In the genomic region with DNA sequence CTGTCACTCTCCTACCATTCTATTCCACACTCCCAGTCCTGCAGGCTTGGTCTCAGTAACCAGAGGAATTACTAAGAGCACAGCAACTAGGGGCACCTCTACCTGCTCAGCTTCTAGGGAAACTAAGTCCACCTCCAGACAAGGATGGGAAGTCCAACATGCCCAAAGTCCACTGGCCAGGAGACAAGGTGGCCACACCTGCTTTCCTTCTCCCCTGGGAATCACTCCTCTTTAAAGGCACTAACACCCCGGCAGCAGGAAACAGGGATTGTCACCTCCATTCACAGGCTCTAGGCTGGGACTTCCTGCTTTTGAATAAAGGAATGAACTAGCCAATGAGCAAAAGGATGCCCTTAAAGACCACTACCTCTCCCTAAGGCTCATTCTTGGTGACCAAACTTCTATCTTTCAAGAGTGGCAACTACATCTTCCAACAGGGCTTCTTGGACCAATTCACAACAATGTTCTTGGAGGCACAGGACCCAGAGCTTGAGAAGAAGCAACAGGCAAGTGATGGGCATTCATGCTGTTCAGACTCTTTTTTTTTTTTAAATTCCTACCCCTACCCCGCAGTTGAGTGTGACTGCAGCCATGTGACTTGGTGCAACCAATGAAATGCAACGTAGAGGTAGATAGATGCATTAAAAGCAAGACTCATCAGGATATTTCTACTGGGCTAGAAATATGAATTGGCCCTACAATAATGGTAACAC, we compare ENCODE assay signal across 9 mouse cellular contexts. TPM values are rescaled to one million over a fixed set of nuclear protein-coding genes. Genes with fewer than 3 reads are reported as not detected.
DNase-seq lines count a peak whose midpoint lies in the region; ATAC-seq and TF ChIP-seq lines count a peak whose summit lies in the region.
"Had no signal": no experiment of that assay in that cellular context is flagged by ENCODE, and none has a peak within 500 bp of the region (broad histone marks: within the 10 kb centered on the region; RNA-seq: fewer than 3 reads in every experiment).

No protein-coding gene starts in this region.

- no peak for ATAC-seq in heart, embryonic 15.5 days (replicated peaks; ENCODE audit: insufficient number of reproducible peaks, insufficient read depth, low FRiP score, low read depth)
- no peak for ATAC-seq in lung, postnatal 0 days
- ATAC-seq in liver, embryonic 16.5 days (ENCODE audit: low read depth): no peak

- H3K4me1 ChIP-seq in heart, embryonic 15.5 days (replicated peaks): peaks cover 59% of the 10 kb centered on the region
- peaks cover 63% of the 10 kb centered on the region for H3K4me1 ChIP-seq in heart, embryonic 10.5 days
- H3K4me1 ChIP-seq in lung, postnatal 0 days (ENCODE audit: insufficient read depth, low read depth, low read length): peaks cover 57% of the 10 kb centered on the region
- H3K4me1 ChIP-seq in bone marrow, adult 2 months (ENCODE audit: control insufficient read depth, insufficient read depth, low read length): peaks cover 20% of the 10 kb centered on the region
- H3K4me1 ChIP-seq in liver, embryonic 16.5 days (ENCODE audit: control insufficient read depth, low read depth, low read length): peaks cover 72% of the 10 kb centered on the region

- no peak overlapping the region for H3K27ac ChIP-seq in heart, embryonic 15.5 days
- H3K27ac ChIP-seq in heart, embryonic 10.5 days: no peak overlapping the region
- peak overlapping the region; percentile 28; the same call in 1 of the 2 replicates for H3K27ac ChIP-seq in lung, postnatal 0 days (ENCODE audit: low read length)
- peak overlapping the region; percentile 50; the same call in 1 of the 2 replicates for H3K27ac ChIP-seq in bone marrow, adult 2 months (ENCODE audit: control insufficient read depth, insufficient read depth, low read depth, low read length, poor library complexity)
- H3K27ac ChIP-seq in liver, embryonic 16.5 days (ENCODE audit: low read length): peak overlapping the region; percentile 4

- no peak overlapping the region for H3K9ac ChIP-seq in heart, embryonic 15.5 days
- H3K9ac ChIP-seq in lung, postnatal 0 days (replicated peaks; ENCODE audit: low read depth): no peak overlapping the region
- no peak overlapping the region for H3K9ac ChIP-seq in liver, embryonic 16.5 days (ENCODE audit: low read depth, low read length)

- peak overlapping the region; percentile 1; the same call in 1 of the 2 replicates for H3K4me3 ChIP-seq in heart, embryonic 15.5 days
- no peak overlapping the region for H3K4me3 ChIP-seq in heart, embryonic 10.5 days
- H3K4me3 ChIP-seq in lung, postnatal 0 days (ENCODE audit: low read depth, low read length): no peak overlapping the region
- peak overlapping the region; percentile 18 for H3K4me3 ChIP-seq in bone marrow, adult 2 months (replicated peaks; ENCODE audit: control insufficient read depth, low read depth, low read length)
- no peak overlapping the region for H3K4me3 ChIP-seq in liver, embryonic 16.5 days (ENCODE audit: low read depth, low read length)

- WGBS in heart, embryonic 15.5 days: 55% methylated on average over 3 of the region's 3 CpGs
- WGBS in heart, embryonic 10.5 days: 57% methylated on average over 3 of the region's 3 CpGs
- 49% methylated on average over 3 of the region's 3 CpGs for WGBS in lung, postnatal 0 days
- 19% methylated on average over 3 of the region's 3 CpGs for WGBS in bone marrow, adult 2 months
- 29% methylated on average over 3 of the region's 3 CpGs for WGBS in liver, embryonic 16.5 days (ENCODE audit: insufficient replicate concordance)

- peak overlapping the region; percentile 94 for H3K4me2 ChIP-seq in heart, embryonic 15.5 days
- peak overlapping the region; percentile 17; the same call in 1 of the 2 replicates for H3K4me2 ChIP-seq in lung, postnatal 0 days (replicated peaks; ENCODE audit: low read depth, low read length)
- peak overlapping the region; percentile 61; the same call in 1 of the 2 replicates for H3K4me2 ChIP-seq in liver, embryonic 16.5 days (ENCODE audit: low read depth, low read length)

- no peak for TF ChIP-seq POLR2A in bone marrow, adult 2 months (IDR thresholded peaks at IDR 0.05; ENCODE audit: borderline replicate concordance, control insufficient read depth, low read depth, low read length)

- no peak for DNase-seq in heart, embryonic 10.5 days (ENCODE audit: low spot score)
- DNase-seq in lung, postnatal 0 days (ENCODE audit: low spot score): no peak
- no peak for DNase-seq in lung, adult 18-20 months
- DNase-seq in retina, embryonic 14.5 days (ENCODE audit: low spot score): no peak
- DNase-seq: adrenal gland, postnatal 25 days; cerebellum, postnatal 10 days had no signal

- no peaks in the 10 kb centered on the region for H3K36me3 ChIP-seq in heart, embryonic 15.5 days
- H3K36me3 ChIP-seq in heart, embryonic 10.5 days: no peaks in the 10 kb centered on the region
- no peaks in the 10 kb centered on the region for H3K36me3 ChIP-seq in lung, postnatal 0 days (ENCODE audit: insufficient read depth, low read length)
- no peaks in the 10 kb centered on the region for H3K36me3 ChIP-seq in liver, embryonic 16.5 days (ENCODE audit: control insufficient read depth, insufficient read depth)

- no peaks in the 10 kb centered on the region for H3K9me3 ChIP-seq in heart, embryonic 15.5 days (replicated peaks)
- no peaks in the 10 kb centered on the region for H3K9me3 ChIP-seq in heart, embryonic 10.5 days
- H3K9me3 ChIP-seq in lung, postnatal 0 days (ENCODE audit: low read length): no peaks in the 10 kb centered on the region
- H3K9me3 ChIP-seq in liver, embryonic 16.5 days (replicated peaks; ENCODE audit: control insufficient read depth, low read length): no peaks in the 10 kb centered on the region

- no peak for TF ChIP-seq EP300 in lung, postnatal 0 days (IDR thresholded peaks at IDR 0.05)

- H3K27me3 ChIP-seq in heart, embryonic 15.5 days: no peaks in the 10 kb centered on the region
- H3K27me3 ChIP-seq in heart, embryonic 10.5 days (ENCODE audit: insufficient read depth, poor library complexity, severe bottlenecking): no peaks in the 10 kb centered on the region
- H3K27me3 ChIP-seq in lung, postnatal 0 days (replicated peaks; ENCODE audit: insufficient read depth, low read length): no peaks in the 10 kb centered on the region
- no peaks in the 10 kb centered on the region for H3K27me3 ChIP-seq in liver, embryonic 16.5 days (ENCODE audit: control insufficient read depth, insufficient read depth, low read depth, low read length)

- TF ChIP-seq CTCF in lung, postnatal 0 days (IDR thresholded peaks at IDR 0.05): no peak
- no peak for TF ChIP-seq CTCF in bone marrow, adult 2 months (IDR thresholded peaks at IDR 0.05; ENCODE audit: control insufficient read depth, insufficient read depth, low read length)

RNA-seq across cellular contexts. Expression of gene Tspan14, which starts 3.0 kb away (rescaled TPM):
- 32.7 and 50.9 TPM in 2 replicates for polyA plus RNA-seq in heart, embryonic 15.5 days (2015; fragmentation: Nextera tagmentation; extraction: Ambion mirVana)
- 42.3 and 58.6 TPM in 2 replicates for polyA plus RNA-seq in heart, embryonic 10.5 days (2016; fragmentation: Nextera tagmentation; extraction: Ambion mirVana)
- 77.3 and 84.9 TPM in 2 replicates for polyA plus RNA-seq in lung, postnatal 0 days (2015; fragmentation: Nextera tagmentation; extraction: Ambion mirVana)
- 23.3 and 41.2 TPM in 2 replicates for polyA plus RNA-seq in bone marrow, adult 2 months (2011; ENCODE audit: insufficient read depth, insufficient read length, low replicate concordance, missing spikeins)
- polyA plus RNA-seq in liver, embryonic 16.5 days (2015; fragmentation: Nextera tagmentation; extraction: Ambion mirVana): 29.1 and 30.0 TPM in 2 replicates

RNA-seq across cellular contexts. Expression of gene Fam213a, which starts 49.9 kb away (rescaled TPM):
- 42.9 and 44.8 TPM in 2 replicates for polyA plus RNA-seq in heart, embryonic 15.5 days (2015; fragmentation: Nextera tagmentation; extraction: Ambion mirVana)
- 76.8 and 81.5 TPM in 2 replicates for polyA plus RNA-seq in heart, embryonic 10.5 days (2016; fragmentation: Nextera tagmentation; extraction: Ambion mirVana)
- 40.6 and 50.1 TPM in 2 replicates for polyA plus RNA-seq in lung, postnatal 0 days (2015; fragmentation: Nextera tagmentation; extraction: Ambion mirVana)
- polyA plus RNA-seq in bone marrow, adult 2 months (2011; ENCODE audit: insufficient read depth, insufficient read length, low replicate concordance, missing spikeins): 114 and 196 TPM in 2 replicates
- 92.7 and 96.5 TPM in 2 replicates for polyA plus RNA-seq in liver, embryonic 16.5 days (2015; fragmentation: Nextera tagmentation; extraction: Ambion mirVana)

Comparison
In these comparisons a context has a peak if more than half of its experiments do, and no peak if none do; other contexts are left out.
1. H3K4me3 ChIP-seq: peak in heart, embryonic 15.5 days (single experiment) and bone marrow, adult 2 months (single experiment); none in heart, embryonic 10.5 days (single experiment), lung, postnatal 0 days (single experiment) and liver, embryonic 16.5 days (single experiment).
2. H3K27ac ChIP-seq: peak in lung, postnatal 0 days (single experiment), bone marrow, adult 2 months (single experiment) and liver, embryonic 16.5 days (single experiment); none in heart, embryonic 15.5 days (single experiment) and heart, embryonic 10.5 days (single experiment).
3. H3K4me2 ChIP-seq: peak in every context shown above with its lines; median percentile 94 in heart, embryonic 15.5 days; 61 in liver, embryonic 16.5 days; 17 in lung, postnatal 0 days.